Mouse (Mus musculus) embryonic fibroblast, embryonic 13.5 days (primary cell): ENCODE data around the gene Dtl.

ENCODE experiments used
- CTCF ChIP-seq: IDR thresholded peaks from 2 replicates; pipeline ENCODE4 v1.5.1; 2011; ENCODE audit warnings: mild to moderate bottlenecking, control low read depth, low read length, moderate library complexity, borderline replicate concordance; ENCODE audit not compliant: insufficient read depth
- POLR2A ChIP-seq: IDR thresholded peaks from 2 replicates; pipeline ENCODE4 v1.6.1; 2011; ENCODE audit warnings: low read depth, mild to moderate bottlenecking, control low read depth, low read length, moderate library complexity

DNA sequence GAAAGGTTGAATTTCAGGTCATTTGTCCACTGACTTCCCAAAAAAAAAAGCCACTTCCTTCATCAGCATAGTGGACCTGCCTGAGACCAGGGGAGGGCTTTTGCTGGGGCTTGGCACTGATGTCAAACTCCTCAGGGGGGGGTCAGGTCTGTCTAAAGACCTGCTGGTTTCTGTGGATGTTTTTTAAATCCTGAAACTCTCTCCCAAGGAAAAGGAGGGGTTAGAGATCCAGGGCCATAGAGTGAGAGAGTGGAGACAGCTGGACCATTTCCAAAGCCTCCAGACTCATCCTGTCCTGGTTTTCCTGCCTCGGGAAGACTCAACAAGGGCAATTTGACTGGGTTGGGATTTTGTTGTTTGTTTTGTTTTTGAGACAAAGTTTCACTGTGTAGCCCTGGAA is 68.6 kb downstream of the Dtl start:
- TF ChIP-seq CTCF = no peak
- no peak for TF ChIP-seq POLR2A
